Mouse (Mus musculus): ENCODE measurements at regions not wholly inside any gene's neighbourhood (a gene's known extent, or its start where the extent isn't known, plus 50 kb on each side); places are given as distances from the start of the nearest gene placed in this dataset.
A peak's percentile ranks its signal among the peaks of the same experiment; 100 is the strongest.

- TF ChIP-seq EP300 (IDR thresholded peaks at IDR 0.05; ENCODE audit: low read depth) = no peak
- no peak for TF ChIP-seq CTCF (IDR thresholded peaks at IDR 0.05; ENCODE audit: low read depth)
- Histone ChIP-seq H3K4me3 (ENCODE audit: insufficient read depth in 1 of 2, low read depth in 2 of 2, low read length in 2 of 2) (no peak overlapping the region), H3K9me3 (ENCODE audit: control insufficient read depth, low read length) (no peaks in the 10 kb centered on the region), H3K27me3 (ENCODE audit: control insufficient read depth, insufficient read depth, low read length) (no peaks in the 10 kb centered on the region), H3K4me1 (replicated peaks; ENCODE audit: control insufficient read depth in 2 of 2, insufficient read depth in 2 of 2, low read length in 1 of 2) (no peaks in the 10 kb centered on the region), H3K9ac (replicated peaks) (no peak overlapping the region), H3K4me2 (ENCODE audit: low read depth) (no peak overlapping the region), H3K36me3 (replicated peaks; ENCODE audit: control insufficient read depth, insufficient read depth, low read depth) (no peaks in the 10 kb centered on the region), H3K27ac (no peak overlapping the region)
- WGBS (ENCODE audit: insufficient replicate concordance) = 53% methylated on average over 6 of the region's 6 CpGs
- ATAC-seq (ENCODE audit: insufficient read depth) = no peak
- no peak for DNase-seq (ENCODE audit: low read depth in 3 of 3, low spot score in 3 of 3)
These were observed 118.2 kb upstream of the Dyrk2 start for GRCm38 (mm10) chr10:118988249-118988648.

- Histone ChIP-seq H3K27ac (no peak overlapping the region), H3K4me3 (ENCODE audit: insufficient read depth in 1 of 2, low read depth in 2 of 2, low read length in 2 of 2) (no peak overlapping the region), H3K27me3 (ENCODE audit: control insufficient read depth, insufficient read depth, low read length) (no peaks in the 10 kb centered on the region), H3K9me3 (ENCODE audit: control insufficient read depth, low read length) (no peaks in the 10 kb centered on the region), H3K9ac (replicated peaks) (no peak overlapping the region), H3K4me2 (ENCODE audit: low read depth) (no peak overlapping the region), H3K36me3 (replicated peaks; ENCODE audit: control insufficient read depth, insufficient read depth, low read depth) (no peaks in the 10 kb centered on the region), H3K4me1 (replicated peaks; ENCODE audit: control insufficient read depth in 2 of 2, insufficient read depth in 2 of 2, low read length in 1 of 2) (no peaks in the 10 kb centered on the region)
- DNase-seq (ENCODE audit: low read depth in 3 of 3, low spot score in 3 of 3) (no peak), ATAC-seq (ENCODE audit: insufficient read depth) (no peak)
- TF ChIP-seq EP300 (IDR thresholded peaks at IDR 0.05; ENCODE audit: low read depth) = no peak
- TF ChIP-seq CTCF (IDR thresholded peaks at IDR 0.05; ENCODE audit: low read depth) = no peak
- WGBS (ENCODE audit: insufficient replicate concordance) = 67% methylated on average over 5 of the region's 5 CpGs
These were observed 114.6 kb upstream of the Dyrk2 start for GRCm38 (mm10) chr10:118984580-118984979.

DNA sequence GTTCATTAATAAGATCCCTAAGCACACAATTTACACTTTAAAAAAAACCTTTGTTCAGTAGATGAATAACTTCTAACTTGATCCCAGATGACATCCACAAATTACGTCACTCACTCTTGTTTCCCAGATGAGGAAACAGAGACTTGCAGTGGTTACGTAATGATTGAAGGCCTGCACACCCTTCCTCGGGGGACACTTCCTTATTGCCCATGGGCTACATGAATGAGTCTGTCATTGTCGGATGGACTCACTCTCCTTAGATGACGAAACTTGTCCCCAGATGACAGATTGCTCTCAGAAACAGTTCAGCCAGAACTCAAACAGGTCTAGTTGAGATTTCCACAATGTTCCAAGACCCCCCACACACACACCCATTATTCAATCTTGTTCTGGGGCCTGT, 111.4 kb upstream of the Dyrk2 start:
- peak in 1 of 3 experiments; percentile 4 for DNase-seq (ENCODE audit: low read depth in 3 of 3, low spot score in 3 of 3)
- Histone ChIP-seq H3K9ac (replicated peaks) (no peak overlapping the region), H3K4me1 (replicated peaks; ENCODE audit: control insufficient read depth in 2 of 2, insufficient read depth in 2 of 2, low read length in 1 of 2) (no peaks in the 10 kb centered on the region), H3K9me3 (ENCODE audit: control insufficient read depth, low read length) (no peaks in the 10 kb centered on the region), H3K4me2 (ENCODE audit: low read depth) (no peak overlapping the region), H3K36me3 (replicated peaks; ENCODE audit: control insufficient read depth, insufficient read depth, low read depth) (no peaks in the 10 kb centered on the region), H3K27me3 (ENCODE audit: control insufficient read depth, insufficient read depth, low read length) (no peaks in the 10 kb centered on the region), H3K27ac (no peak overlapping the region), H3K4me3 (ENCODE audit: insufficient read depth in 1 of 2, low read depth in 2 of 2, low read length in 2 of 2) (no peak overlapping the region)
- ATAC-seq (ENCODE audit: insufficient read depth) = no peak
- TF ChIP-seq CTCF (IDR thresholded peaks at IDR 0.05; ENCODE audit: low read depth) = no peak
- no peak for TF ChIP-seq EP300 (IDR thresholded peaks at IDR 0.05; ENCODE audit: low read depth)
- WGBS (ENCODE audit: insufficient replicate concordance) = 37% methylated on average over 5 of the region's 5 CpGs

DNA sequence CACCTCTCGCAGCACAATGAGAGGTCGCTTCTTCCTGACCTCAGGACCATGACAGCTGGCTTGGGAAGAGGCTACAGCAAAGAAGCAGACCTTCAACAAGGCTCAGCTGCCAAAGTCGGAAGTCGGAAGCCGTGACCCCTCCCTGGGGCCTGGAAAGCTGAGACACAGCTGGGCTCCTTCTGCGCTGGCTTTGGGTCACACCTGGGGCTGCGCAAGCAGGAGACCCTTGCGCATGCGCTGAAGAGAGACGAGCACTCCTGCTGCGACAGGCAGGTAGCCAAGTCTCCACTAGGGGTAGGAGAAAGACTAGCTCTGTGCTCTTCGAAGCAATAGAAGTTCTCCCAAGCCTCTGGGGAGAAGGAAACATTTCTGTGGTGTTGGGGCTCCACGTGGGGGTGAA, 109.3 kb upstream of the Dyrk2 start:
- Histone ChIP-seq H3K27ac (no peak overlapping the region), H3K4me3 (ENCODE audit: insufficient read depth in 1 of 2, low read depth in 2 of 2, low read length in 2 of 2) (no peak overlapping the region), H3K27me3 (ENCODE audit: control insufficient read depth, insufficient read depth, low read length) (no peaks in the 10 kb centered on the region), H3K4me2 (ENCODE audit: low read depth) (no peak overlapping the region), H3K4me1 (replicated peaks; ENCODE audit: control insufficient read depth in 2 of 2, insufficient read depth in 2 of 2, low read length in 1 of 2) (no peaks in the 10 kb centered on the region), H3K9ac (replicated peaks) (no peak overlapping the region), H3K9me3 (ENCODE audit: control insufficient read depth, low read length) (no peaks in the 10 kb centered on the region), H3K36me3 (replicated peaks; ENCODE audit: control insufficient read depth, insufficient read depth, low read depth) (no peaks in the 10 kb centered on the region)
- ATAC-seq (ENCODE audit: insufficient read depth) (no peak), DNase-seq (ENCODE audit: low read depth in 3 of 3, low spot score in 3 of 3) (no peak)
- 52% methylated on average over 13 of the region's 13 CpGs for whole genome bisulfite sequencing (ENCODE audit: insufficient replicate concordance)
- no peak; the same call in 1 of the 2 replicates for TF ChIP-seq CTCF (IDR thresholded peaks at IDR 0.05; ENCODE audit: low read depth)
- no peak for TF ChIP-seq EP300 (IDR thresholded peaks at IDR 0.05; ENCODE audit: low read depth)

DNA sequence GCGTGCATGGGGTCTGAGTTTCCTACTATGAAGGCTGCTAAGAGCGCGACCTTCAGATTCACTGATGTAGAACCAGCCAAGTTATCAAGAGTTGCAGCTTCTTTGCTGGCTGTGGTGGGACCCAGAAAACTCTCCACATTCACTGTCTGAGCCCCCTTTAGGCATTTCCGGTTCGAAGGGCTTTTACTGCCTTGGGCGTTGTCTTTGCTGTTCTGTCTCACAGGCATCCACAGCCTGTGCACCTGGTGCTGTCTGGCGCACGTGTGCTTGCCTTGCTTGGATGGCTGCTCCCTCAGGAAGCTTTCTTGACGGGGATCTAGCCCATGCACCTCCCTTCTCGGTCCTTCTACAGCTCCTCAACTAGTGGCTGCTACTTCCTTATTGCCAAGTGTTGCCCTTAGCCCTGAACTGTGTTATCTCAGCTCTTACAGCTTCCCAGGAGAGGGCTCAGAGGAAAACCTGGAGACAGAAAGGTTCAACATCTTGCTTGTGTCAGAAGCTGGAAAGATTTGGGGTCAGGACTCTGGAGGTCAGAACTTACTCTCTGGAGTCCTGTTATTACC, 108.3 kb upstream of the Dyrk2 start:
- Histone ChIP-seq H3K4me1 (replicated peaks; ENCODE audit: control insufficient read depth in 2 of 2, insufficient read depth in 2 of 2, low read length in 1 of 2) (no peaks in the 10 kb centered on the region), H3K36me3 (replicated peaks; ENCODE audit: control insufficient read depth, insufficient read depth, low read depth) (no peaks in the 10 kb centered on the region), H3K4me3 (ENCODE audit: insufficient read depth in 1 of 2, low read depth in 2 of 2, low read length in 2 of 2) (no peak overlapping the region), H3K9ac (replicated peaks) (no peak overlapping the region), H3K9me3 (ENCODE audit: control insufficient read depth, low read length) (no peaks in the 10 kb centered on the region), H3K27me3 (ENCODE audit: control insufficient read depth, insufficient read depth, low read length) (no peaks in the 10 kb centered on the region), H3K27ac (no peak overlapping the region), H3K4me2 (ENCODE audit: low read depth) (no peak overlapping the region)
- DNase-seq (ENCODE audit: low read depth in 3 of 3, low spot score in 3 of 3) = no peak
- no peak for ATAC-seq (ENCODE audit: insufficient read depth)
- TF ChIP-seq EP300 (IDR thresholded peaks at IDR 0.05; ENCODE audit: low read depth) (no peak), CTCF (IDR thresholded peaks at IDR 0.05; ENCODE audit: low read depth) (no peak)
- WGBS (ENCODE audit: insufficient replicate concordance) = 58% methylated on average over 10 of the region's 10 CpGs
